Mouse (Mus musculus): ENCODE measurements around the gene Ddx25.

Ddx25 gene

DNA sequence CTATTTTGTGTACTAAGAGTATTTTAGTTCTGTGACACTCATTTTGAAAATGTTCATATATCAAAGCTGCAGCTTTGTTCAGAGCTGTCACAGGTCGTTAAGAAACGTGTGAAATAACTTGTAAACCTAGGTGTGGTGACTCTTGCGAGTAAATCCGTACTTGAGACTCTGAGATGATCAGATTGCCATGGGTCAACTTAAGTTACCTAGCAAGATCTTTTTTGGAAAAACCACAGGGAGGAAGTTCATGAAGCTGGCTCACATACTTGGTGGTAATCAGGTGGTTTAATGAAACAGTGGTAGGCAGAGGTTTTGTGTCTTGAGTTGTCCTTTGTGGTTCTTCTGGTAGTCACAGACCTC, 64.6 kb downstream of the Ddx25 start:
- DNase-seq (ENCODE audit: low spot score in 2 of 2) = no peak

DNA sequence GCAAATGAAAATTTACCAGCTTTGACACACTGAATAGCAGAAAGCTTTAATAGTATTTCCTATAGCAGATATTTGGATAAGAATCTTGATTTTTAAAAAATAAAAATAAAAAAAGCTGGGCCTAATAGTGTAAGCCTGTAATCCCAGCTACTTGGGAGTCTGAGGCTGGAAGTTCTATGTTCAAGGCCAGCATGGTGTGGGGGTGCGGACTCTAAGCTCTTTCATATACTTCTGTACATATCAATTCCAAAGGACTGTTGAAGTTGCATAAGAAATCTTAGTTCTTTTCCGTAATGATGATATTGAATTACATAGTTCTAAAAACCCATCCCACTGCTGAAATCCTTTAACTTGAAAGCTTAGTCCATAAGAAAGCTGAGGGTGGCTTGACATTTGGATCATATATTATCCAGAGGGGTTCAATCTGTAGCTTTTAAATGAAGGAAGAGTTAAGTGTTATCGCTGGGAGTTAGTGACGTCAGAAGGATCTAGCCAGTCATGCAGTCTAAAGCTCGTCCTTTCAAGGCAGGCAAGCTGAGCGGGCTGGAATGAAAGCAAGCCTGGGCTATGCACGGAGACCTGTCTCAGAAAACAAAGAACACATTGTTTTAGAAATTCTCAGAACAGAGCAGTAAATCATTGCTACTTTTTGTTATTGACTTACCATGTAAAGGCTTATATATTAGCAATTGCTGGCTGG, 65.1 kb downstream of the Ddx25 start:
- DNase-seq (ENCODE audit: low spot score in 2 of 2) = no peak

DNA sequence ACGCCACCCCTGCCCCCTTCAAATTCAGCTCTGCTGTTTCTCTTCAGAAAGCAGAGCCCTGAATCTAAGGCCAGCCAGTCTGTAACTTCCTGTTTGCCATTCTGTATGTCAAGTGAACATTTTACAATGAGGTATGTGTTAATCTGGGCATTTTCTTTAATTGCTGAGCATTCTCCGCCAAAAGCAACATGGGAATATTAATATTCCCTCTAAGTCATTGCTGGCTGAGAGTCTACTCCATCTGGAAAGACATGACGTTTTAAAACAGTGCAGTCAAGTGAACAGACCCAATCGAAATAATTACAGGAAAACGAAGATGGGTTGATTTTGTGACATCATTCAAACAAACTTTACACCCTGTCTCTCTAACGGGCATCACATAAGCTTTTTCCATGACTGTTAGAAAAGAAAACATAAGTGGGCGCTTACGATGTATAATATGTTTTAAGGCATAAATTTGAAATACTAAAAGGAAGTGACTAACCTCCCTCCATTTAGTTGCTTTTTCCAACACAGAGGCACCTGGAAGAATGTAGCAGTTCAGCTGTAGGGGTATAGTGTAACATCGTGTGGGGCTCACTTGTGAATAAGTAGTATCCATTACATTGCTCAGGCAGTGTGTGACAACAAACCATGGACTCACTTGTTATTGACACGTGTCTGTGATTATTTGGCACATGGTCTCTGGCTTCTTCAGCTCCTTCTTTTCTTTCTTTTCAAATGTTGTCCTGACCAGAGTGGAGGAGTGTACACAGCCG, 67.0 kb downstream of the Ddx25 start:
- no peak for DNase-seq (ENCODE audit: low spot score in 2 of 2)

DNA sequence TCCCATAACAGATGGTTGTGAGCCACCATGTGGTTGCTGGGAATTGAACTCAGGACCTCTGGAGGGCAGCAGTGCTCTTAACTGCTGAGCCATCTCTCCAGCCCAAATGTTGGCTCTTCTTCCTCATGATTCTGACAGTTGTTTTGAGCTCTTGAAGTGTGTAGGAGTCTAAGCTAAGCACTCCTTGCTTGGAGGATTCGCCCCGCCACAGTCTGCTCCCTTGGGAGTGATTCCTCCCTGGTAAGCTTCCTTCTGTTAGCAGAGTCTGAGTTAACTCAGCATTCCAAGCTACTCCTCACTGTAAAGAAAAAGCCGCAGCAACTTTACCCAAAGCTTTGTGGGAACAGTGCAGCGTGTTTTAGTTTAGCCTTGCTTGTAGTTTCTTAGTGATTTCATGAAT, 69.8 kb downstream of the Ddx25 start:
- no peak for DNase-seq (ENCODE audit: low spot score in 2 of 2)

Measured in spleen, postnatal 4 days (tissue).